Mouse (Mus musculus) left cerebral cortex, adult 18-20 months (tissue): ENCODE data around the gene 1110002E22Rik. TPM values are rescaled to one million over a fixed set of nuclear protein-coding genes. Genes with fewer than 3 reads are reported as not detected.

Source experiments
- DNase-seq, 2 experiments: peaks; one replicate each; pipeline ENCODE4 v3.0.0; 2021 to 2022; ENCODE audit warnings: low spot score in 2 of 2, mixed read lengths in 1 of 2
- total RNA-seq, 2 experiments: library from RNA; stranded (reverse); gene quantifications; 2 replicates each; pipeline ENCODE4 v1.2.3; 2021

1110002E22Rik gene
- total RNA-seq, 2 experiments from 2014 or later: 2.2 to 3.9 TPM

DNA sequence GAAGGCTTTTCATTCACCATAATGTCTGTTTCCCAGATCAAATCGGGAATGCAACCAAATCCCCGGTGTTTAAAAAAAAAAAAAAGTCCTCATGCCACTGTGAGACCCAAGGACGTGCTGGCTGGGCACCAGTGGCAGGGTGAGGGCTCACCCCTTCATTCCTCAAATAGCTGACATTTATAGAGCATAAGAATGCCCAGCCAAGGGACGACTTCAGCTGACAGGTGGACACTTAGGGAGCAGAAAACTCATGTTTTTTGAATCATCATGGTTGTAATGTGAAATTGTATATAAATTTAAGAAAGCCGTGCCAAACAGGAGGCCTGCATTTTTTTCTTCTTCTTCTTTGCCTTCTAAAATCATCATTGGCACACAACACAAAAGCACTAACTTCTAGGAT is 40.2 kb downstream of the 1110002E22Rik start:
- no peak for DNase-seq

- DNase-seq: no peak
Measured at GRCm38 (mm10) chr3:138106887-138107286, 42.0 kb downstream of the 1110002E22Rik start.

DNA sequence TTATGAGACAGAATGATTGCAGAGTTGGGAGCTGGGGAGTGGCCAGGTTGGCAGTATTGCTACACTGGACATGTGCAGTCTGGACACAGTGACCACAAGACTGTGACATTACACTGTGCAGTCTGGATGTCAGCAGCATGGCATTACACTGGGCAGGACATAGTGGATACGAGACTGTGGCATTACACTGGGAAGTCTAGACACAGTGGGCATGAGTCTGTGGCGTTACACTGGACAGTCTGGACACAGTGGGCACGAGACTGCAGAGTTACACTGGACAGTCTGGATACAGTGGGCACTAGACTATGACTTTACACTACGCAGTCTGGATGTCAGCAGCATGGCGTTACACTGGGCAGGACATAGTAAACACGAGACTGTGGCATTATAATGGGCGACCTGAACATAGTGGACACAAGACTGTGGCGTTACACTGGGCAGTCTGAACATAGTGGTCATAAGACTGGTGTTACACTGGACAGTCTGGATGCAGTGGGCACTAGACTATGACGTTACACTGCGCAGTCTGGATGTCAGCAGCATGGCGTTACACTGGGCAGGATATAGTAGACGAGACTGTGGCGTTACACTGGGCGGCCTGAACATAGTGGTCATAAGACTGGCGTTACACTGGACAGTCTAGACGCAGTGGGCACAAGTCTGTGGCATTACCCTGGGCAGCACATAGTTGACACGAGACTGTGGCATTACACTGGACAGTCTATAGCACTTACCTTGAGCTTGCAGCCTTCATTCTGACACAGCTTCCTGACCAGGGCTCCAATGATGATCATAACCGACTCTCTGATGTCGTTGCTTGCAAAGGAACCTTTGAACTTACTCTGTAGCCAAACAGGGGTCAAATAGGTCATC is 46.3 kb downstream of the 1110002E22Rik start:
- no peak for DNase-seq

GRCm38 (mm10) chr3:138114106-138114505 is 49.3 kb downstream of the 1110002E22Rik start:
- DNase-seq: no peak

GRCm38 (mm10) chr3:138116871-138117270 is 52.0 kb downstream of the 1110002E22Rik start:
- no peak for DNase-seq

DNA sequence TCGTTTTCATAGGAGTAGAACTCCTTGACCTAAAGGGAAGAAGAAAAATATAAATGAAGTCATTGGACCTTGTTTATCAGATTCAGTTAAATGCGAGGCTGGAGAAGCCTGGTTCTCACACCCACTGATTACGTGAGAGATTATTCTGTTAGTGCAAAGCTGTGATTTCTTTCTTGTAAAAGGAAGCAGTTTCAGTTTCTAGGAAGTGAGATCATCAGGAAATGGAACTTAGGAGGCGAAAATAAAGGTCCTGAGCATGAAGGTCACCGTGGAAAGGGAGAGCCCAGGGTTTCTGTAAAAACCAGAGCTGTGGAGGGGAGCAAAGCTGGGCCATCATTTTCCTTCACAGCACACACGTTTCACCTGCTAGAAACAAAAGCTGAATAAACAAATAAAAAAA is 53.5 kb downstream of the 1110002E22Rik start:
- DNase-seq: no peak

DNA sequence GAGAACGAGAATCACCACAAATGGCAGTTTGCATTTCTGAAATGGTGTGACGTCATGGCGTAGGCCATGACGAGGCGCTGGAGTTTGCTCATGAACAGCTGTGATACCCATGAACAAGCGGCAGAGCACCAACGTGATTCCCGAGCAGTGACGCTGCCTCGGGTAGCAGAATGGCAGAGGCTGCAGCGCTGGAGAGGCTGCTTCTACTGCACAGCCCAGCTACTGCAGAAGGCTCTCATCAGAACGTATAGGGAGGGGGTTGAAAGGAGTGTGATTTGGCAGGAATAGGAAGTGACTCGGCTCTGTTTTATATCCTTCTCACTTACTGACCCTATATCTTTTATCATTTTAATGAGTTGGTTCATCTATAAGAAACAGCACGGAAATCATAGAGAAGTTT is 54.0 kb downstream of the 1110002E22Rik start:
- DNase-seq: no peak

DNA sequence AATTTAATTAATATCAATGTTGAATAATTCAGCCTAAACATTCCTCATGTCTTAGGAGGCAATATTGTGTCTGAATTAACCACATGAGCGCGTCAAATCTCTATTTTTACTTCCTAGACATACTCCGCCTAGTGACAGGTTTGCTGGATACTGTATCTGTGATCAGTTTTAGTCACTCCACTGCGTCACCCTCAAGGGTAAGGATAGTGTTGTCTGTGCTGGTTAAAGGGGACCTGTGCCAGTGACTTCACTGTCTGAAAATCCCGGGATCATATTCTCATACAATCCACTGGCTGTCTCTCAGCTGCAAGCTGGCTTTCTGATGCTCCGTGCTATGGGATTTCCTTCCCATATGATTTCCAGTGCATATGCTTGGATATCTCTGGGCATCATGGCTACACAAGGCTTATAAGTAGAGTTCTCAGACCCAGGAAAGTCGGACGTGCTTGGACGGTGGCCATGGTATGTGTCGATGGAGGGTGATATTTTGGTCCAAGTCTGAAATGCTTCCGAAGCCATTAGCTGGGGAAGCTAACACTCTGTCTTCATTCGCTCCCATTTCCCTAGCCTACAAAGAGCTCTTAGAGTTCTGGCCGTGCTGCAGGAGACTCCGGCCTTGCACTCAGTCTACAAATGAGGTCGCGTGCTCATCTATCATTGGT is 54.7 kb downstream of the 1110002E22Rik start:
- DNase-seq: no peak

GRCm38 (mm10) chr3:138121461-138121860 is 56.6 kb downstream of the 1110002E22Rik start:
- DNase-seq: no peak

DNA sequence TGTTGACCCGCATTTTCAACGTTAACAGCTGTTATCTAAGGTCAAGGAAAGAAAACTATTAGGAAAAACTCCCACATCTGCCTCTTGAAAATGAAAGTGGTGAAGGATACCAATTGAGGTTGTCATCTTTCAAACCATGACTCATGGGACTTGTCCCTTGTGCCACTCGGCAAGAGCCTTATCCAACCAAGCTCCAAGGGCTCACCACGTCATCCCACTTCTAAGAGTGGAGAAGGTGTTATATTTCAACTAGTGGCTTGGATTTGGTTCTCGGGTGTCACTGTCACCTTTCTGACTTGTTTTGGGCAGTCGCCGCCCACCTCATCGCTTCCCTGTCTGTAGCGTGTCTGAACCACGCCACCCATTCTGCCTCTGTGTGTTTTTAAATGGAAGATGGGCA is 59.0 kb downstream of the 1110002E22Rik start:
- DNase-seq: no peak

- no peak for DNase-seq
Measured at GRCm38 (mm10) chr3:138129110-138129509, 64.3 kb downstream of the 1110002E22Rik start.

GRCm38 (mm10) chr3:138130692-138131091 is 65.8 kb downstream of the 1110002E22Rik start:
- no peak for DNase-seq

Other genes starting within 250 kb of the 1110002E22Rik start
- 100 to 1,000 TPM; 196 to 220 TPM for gene H2afz, start 200.6 kb upstream of the 1110002E22Rik start, total RNA-seq
- 10 to 100 TPM; 46.0 to 46.1 TPM for gene Dnajb14, start 197.4 kb upstream of the 1110002E22Rik start, total RNA-seq
- gene Lamtor3, start 146.5 kb upstream of the 1110002E22Rik start, total RNA-seq: 10 to 100 TPM; 74.2 to 75.0 TPM
- 1 to 10 TPM; 3.5 to 4.5 TPM for gene Dapp1, start 83.5 kb upstream of the 1110002E22Rik start, total RNA-seq
- under 1 TPM in 1 of 2 experiments, not detected in 1; 0.21 TPM for gene Gm5105, start 2.3 kb downstream of the 1110002E22Rik start, total RNA-seq
- gene Trmt10a, start 78.4 kb downstream of the 1110002E22Rik start, total RNA-seq: 1 to 10 TPM; 4.0 to 4.9 TPM
- 1 to 10 TPM; 6.1 to 8.5 TPM for gene Mttp, start 79.9 kb downstream of the 1110002E22Rik start, total RNA-seq
- not detected for gene 4930579F01Rik, start 128.8 kb downstream of the 1110002E22Rik start, total RNA-seq
- not detected for gene Adh7, start 152.7 kb downstream of the 1110002E22Rik start, total RNA-seq
- under 1 TPM; 0.60 to 0.96 TPM for gene Adh1, start 195.9 kb downstream of the 1110002E22Rik start, total RNA-seq
- gene Adh6a, start 248.2 kb downstream of the 1110002E22Rik start, total RNA-seq: not detected